Mouse (Mus musculus): ENCODE data around the gene Mark2. TPM values are rescaled to one million over a fixed set of nuclear protein-coding genes. Genes with fewer than 3 reads are reported as not detected.

Gene Mark2
- polyA plus RNA-seq, 1 experiment from 2014 or later: 61.2 TPM

DNA sequence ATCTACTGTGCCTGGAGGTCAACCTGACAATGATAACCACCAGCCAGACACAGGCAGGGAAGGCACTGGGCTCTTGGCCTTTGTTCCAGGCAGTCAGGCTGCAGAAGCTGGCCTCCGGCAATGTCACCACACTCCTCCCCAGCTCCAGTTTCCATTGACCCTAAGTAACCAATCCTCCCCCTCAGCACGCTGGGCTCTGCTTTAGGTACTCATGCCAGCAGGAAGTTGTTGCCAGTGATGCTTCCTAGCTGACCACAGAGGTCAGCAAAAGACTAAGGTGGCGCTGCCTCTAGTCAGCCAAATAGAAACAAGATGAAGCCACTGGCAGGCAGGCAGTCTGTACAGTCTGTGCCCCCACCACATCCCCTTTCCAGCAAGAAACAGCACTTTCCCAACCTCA lies 34.7 kb downstream of the Mark2 start:
- Histone ChIP-seq H3K9me3 (ENCODE audit: control insufficient read depth, low read length) (no peaks in the 10 kb centered on the region), H3K4me3 (ENCODE audit: low read depth, low read length) (no peak overlapping the region), H3K9ac (ENCODE audit: low read length) (no peak overlapping the region), H3K4me1 (replicated peaks; ENCODE audit: control insufficient read depth, insufficient read depth, low read length) (peaks cover 18% of the 10 kb centered on the region), H3K36me3 (ENCODE audit: control insufficient read depth, insufficient read depth, low read length) (no peaks in the 10 kb centered on the region), H3K27ac (ENCODE audit: low read depth, low read length) (no peak overlapping the region), H3K27me3 (ENCODE audit: control insufficient read depth, insufficient read depth, low read length) (no peaks in the 10 kb centered on the region), H3K4me2 (ENCODE audit: low read depth, low read length, severe bottlenecking) (no peak overlapping the region)
- ATAC-seq (replicated peaks; ENCODE audit: low FRiP score) (no peak), DNase-seq (ENCODE audit: low spot score) (no peak)
- WGBS: 68% methylated on average over 3 of the region's 3 CpGs

DNA sequence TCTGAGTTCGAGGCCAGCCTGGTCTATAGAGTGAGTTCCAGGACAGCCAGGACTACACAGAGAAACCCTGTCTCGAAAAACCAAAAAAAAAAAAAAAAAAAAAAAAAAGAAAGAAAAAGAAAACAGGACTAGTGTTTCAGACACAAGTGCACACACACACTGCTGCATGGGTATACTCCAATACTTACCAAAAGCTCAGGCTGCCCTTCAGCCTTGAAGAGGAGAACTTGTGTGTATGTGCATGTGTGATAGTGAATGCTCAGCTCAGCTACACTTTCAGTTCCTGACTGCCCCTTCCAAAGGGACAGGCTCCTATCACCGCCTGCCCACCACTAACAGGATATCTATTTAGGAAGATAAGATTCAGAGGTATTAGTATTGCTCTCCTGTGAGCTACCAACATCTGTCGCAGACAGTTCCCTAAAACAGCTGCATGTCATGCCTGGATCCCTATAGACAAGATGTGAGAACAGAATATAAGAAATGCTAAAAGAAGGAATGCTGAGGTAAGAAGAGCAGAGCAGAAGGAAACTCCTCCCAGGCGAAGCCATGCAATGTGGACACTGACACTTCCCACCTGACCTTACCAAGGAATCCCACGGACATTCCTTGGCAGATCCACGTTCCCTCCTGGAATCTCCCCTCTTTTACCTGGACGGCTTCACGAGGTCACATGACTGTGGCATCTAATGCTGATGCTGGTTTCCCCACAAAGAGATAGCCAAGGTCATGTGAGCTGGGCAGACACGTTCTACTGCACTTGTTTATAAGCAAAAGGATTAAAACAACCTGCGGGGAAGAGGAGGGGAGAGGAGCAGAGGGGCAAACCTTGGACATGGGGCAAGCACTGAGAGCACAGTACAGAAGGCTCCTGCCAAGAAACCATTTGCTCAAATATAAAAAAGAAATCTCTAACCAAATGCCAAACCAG lies 36.0 kb downstream of the Mark2 start:
- Histone ChIP-seq H3K4me3 (ENCODE audit: low read depth, low read length) (no peak overlapping the region), H3K27ac (ENCODE audit: low read depth, low read length) (no peak overlapping the region), H3K9me3 (ENCODE audit: control insufficient read depth, low read length) (no peaks in the 10 kb centered on the region), H3K9ac (ENCODE audit: low read length) (no peak overlapping the region), H3K4me1 (replicated peaks; ENCODE audit: control insufficient read depth, insufficient read depth, low read length) (peaks cover 9% of the 10 kb centered on the region), H3K27me3 (ENCODE audit: control insufficient read depth, insufficient read depth, low read length) (no peaks in the 10 kb centered on the region), H3K36me3 (ENCODE audit: control insufficient read depth, insufficient read depth, low read length) (no peaks in the 10 kb centered on the region), H3K4me2 (ENCODE audit: low read depth, low read length, severe bottlenecking) (no peak overlapping the region)
- ATAC-seq (replicated peaks; ENCODE audit: low FRiP score) (no peak), DNase-seq (ENCODE audit: low spot score) (no peak)
- WGBS: 85% methylated on average over 10 of the region's 11 CpGs

DNA sequence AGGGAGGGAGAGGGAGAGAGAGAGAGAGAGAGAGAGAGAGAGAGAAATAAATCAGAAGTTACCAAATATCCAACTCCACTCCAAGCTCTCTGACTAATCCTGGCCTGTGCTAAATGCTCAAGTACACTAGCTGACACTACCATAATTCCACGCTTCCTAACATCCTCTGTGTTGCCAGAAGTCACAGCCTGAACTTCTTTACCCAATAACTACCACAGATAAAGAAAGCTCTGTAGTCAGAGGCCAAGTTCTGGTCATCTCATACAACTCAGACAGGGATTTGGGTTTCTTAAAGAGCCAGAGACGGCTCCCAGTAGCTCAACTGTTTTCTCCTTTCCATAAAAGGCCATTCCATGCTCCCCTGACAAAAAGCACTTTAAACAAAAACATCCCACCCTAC lies 36.9 kb downstream of the Mark2 start:
- WGBS: 87% methylated on average over 2 of the region's 2 CpGs
- no peak for ATAC-seq (replicated peaks; ENCODE audit: low FRiP score)

DNA sequence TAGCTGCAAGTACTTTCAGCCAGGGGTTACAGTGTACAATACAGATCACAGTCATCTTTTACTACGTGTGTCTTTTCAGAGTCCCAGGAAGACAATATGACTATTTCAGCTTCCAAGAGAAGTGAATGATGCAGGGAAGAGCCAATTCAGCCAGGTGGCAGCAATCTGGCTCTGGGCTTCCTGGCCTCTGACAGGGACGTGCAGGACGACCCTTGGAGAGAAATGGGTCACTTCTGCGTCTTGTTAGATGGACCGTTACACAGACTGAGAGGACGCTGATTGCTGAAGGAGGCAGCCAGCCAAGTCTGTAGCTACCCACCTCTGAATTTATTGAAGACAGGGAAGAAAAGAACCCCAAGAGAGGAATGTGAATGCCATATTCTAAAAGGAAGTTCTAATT lies 37.9 kb downstream of the Mark2 start:
- H3K9me3 ChIP-seq (ENCODE audit: control insufficient read depth, low read length): no peaks in the 10 kb centered on the region
- no peak overlapping the region for H3K27ac ChIP-seq (ENCODE audit: low read depth, low read length)
- no peaks in the 10 kb centered on the region for H3K27me3 ChIP-seq (ENCODE audit: control insufficient read depth, insufficient read depth, low read length)
- no peak overlapping the region for H3K9ac ChIP-seq (ENCODE audit: low read length)
- H3K4me3 ChIP-seq (ENCODE audit: low read depth, low read length): no peak overlapping the region
- H3K36me3 ChIP-seq (ENCODE audit: control insufficient read depth, insufficient read depth, low read length): no peaks in the 10 kb centered on the region
- H3K4me1 ChIP-seq (replicated peaks; ENCODE audit: control insufficient read depth, insufficient read depth, low read length): peaks cover 7% of the 10 kb centered on the region; the same call in 1 of the 2 replicates
- no peak overlapping the region for H3K4me2 ChIP-seq (ENCODE audit: low read depth, low read length, severe bottlenecking)
- ATAC-seq (replicated peaks; ENCODE audit: low FRiP score) (no peak), DNase-seq (ENCODE audit: low spot score) (no peak)
- 83% methylated on average over 6 of the region's 6 CpGs for WGBS

More for the DNA sequence above, 36.9 kb downstream of the Mark2 start:
- no peak for DNase-seq (ENCODE audit: low spot score)
- no peak overlapping the region for H3K4me3 ChIP-seq (ENCODE audit: low read depth, low read length)
- no peaks in the 10 kb centered on the region for H3K27me3 ChIP-seq (ENCODE audit: control insufficient read depth, insufficient read depth, low read length)
- H3K4me1 ChIP-seq (replicated peaks; ENCODE audit: control insufficient read depth, insufficient read depth, low read length): peaks cover 7% of the 10 kb centered on the region; the same call in 1 of the 2 replicates
- H3K9me3 ChIP-seq (ENCODE audit: control insufficient read depth, low read length): no peaks in the 10 kb centered on the region
- H3K4me2 ChIP-seq (ENCODE audit: low read depth, low read length, severe bottlenecking): no peak overlapping the region
- no peaks in the 10 kb centered on the region for H3K36me3 ChIP-seq (ENCODE audit: control insufficient read depth, insufficient read depth, low read length)
- H3K27ac ChIP-seq (ENCODE audit: low read depth, low read length): no peak overlapping the region
- no peak overlapping the region for H3K9ac ChIP-seq (ENCODE audit: low read length)

DNA sequence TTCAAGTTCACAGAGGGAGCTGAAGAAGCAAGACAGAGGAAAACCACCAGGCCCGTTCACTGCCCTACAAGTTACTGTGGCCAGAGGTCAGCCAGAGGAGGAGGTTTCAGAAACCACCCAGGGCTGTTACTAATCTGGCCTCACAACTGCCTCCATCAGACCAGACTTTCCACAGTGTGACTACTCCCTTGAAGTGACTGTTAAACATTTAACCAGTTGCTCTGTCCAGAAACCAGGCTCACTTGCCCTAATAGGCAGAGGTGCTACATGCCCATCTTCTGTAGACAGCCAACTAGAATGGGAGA lies 39.2 kb downstream of the Mark2 start:
- no peak for DNase-seq (ENCODE audit: low spot score)
- no peak overlapping the region for H3K4me3 ChIP-seq (ENCODE audit: low read depth, low read length)
- no peaks in the 10 kb centered on the region for H3K27me3 ChIP-seq (ENCODE audit: control insufficient read depth, insufficient read depth, low read length)
- H3K4me2 ChIP-seq (ENCODE audit: low read depth, low read length, severe bottlenecking): no peak overlapping the region
- no peaks in the 10 kb centered on the region for H3K36me3 ChIP-seq (ENCODE audit: control insufficient read depth, insufficient read depth, low read length)
- no peak for ATAC-seq (replicated peaks; ENCODE audit: low FRiP score)
- no peaks in the 10 kb centered on the region for H3K9me3 ChIP-seq (ENCODE audit: control insufficient read depth, low read length)
- H3K4me1 ChIP-seq (replicated peaks; ENCODE audit: control insufficient read depth, insufficient read depth, low read length): no peaks in the 10 kb centered on the region
- 75% methylated on average over 1 of the region's 1 CpGs for WGBS
- no peak overlapping the region for H3K9ac ChIP-seq (ENCODE audit: low read length)
- no peak overlapping the region for H3K27ac ChIP-seq (ENCODE audit: low read depth, low read length)

DNA sequence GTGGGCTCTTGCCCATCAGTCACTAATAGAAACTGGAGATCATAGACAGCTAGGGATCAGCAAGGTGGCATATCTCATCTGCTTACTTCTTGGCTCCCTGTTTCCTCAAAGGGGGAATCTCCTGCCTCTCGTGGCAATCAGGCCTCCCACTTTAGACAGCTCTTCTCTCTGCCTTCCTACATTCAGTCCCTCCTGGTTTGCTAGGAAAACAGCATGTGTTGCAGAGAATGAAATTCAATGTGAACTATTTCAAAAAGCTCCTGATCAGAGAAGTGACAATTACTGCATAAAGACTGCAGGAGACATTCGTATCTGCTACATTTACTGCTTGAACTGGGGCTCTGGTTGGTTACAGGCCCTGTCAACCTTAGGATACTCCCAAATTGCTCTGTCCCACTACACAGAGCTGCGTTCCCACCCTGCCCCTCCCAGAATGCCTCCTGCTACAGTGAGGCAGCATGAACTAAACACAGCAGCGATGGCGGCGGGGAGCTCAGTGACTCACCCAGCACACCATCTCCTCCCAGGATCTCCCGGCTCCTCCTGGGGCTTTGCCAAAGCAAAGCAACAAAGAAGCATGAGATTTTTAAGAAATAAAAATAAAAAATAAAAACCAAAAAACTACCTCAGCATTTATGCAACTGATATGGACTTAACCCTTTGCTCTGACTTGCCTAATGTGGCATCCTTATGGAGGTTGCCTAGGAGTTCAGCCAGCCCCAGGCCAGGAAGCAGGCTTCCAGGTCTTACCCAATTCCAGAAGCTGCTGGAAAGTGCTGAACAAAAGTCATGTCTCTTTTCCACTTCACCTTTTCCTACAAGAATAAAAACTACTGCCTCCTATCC lies 39.8 kb downstream of the Mark2 start:
- Histone ChIP-seq H3K4me2 (ENCODE audit: low read depth, low read length, severe bottlenecking) (no peak overlapping the region), H3K36me3 (ENCODE audit: control insufficient read depth, insufficient read depth, low read length) (no peaks in the 10 kb centered on the region)
- 91% methylated on average over 7 of the region's 7 CpGs for WGBS

DNA sequence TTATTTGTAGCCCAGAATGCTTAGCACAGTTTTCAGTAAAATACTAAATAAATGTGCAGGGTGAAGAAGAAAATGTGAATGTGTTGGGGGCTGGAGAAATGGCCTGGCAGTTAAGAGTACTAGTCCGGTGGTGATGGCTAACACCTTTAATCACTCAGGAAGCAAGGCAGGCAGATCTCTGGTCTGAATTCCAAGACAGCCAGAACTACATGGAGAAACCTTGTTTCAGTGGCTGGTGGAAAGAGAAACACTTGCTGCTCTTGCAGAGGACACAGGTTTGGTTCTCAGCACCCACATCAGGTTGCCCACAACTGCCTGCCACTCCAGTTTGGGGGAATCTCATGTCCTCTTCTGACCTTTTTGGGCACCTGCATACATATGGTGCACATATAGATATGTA lies 41.6 kb downstream of the Mark2 start:
- WGBS: 94% methylated on average over 1 of the region's 1 CpGs
- no peaks in the 10 kb centered on the region for H3K9me3 ChIP-seq (ENCODE audit: control insufficient read depth, low read length)
- H3K36me3 ChIP-seq (ENCODE audit: control insufficient read depth, insufficient read depth, low read length): no peaks in the 10 kb centered on the region
- no peak overlapping the region for H3K4me3 ChIP-seq (ENCODE audit: low read depth, low read length)
- DNase-seq (ENCODE audit: low spot score) (no peak), ATAC-seq (replicated peaks; ENCODE audit: low FRiP score) (no peak)
- no peaks in the 10 kb centered on the region for H3K27me3 ChIP-seq (ENCODE audit: control insufficient read depth, insufficient read depth, low read length)
- H3K27ac ChIP-seq (ENCODE audit: low read depth, low read length): no peak overlapping the region
- H3K9ac ChIP-seq (ENCODE audit: low read length): no peak overlapping the region
- H3K4me2 ChIP-seq (ENCODE audit: low read depth, low read length, severe bottlenecking): no peak overlapping the region
- no peaks in the 10 kb centered on the region for H3K4me1 ChIP-seq (replicated peaks; ENCODE audit: control insufficient read depth, insufficient read depth, low read length)

More for the DNA sequence above, 39.8 kb downstream of the Mark2 start:
- Histone ChIP-seq H3K4me1 (replicated peaks; ENCODE audit: control insufficient read depth, insufficient read depth, low read length) (no peaks in the 10 kb centered on the region), H3K9me3 (ENCODE audit: control insufficient read depth, low read length) (no peaks in the 10 kb centered on the region), H3K27ac (ENCODE audit: low read depth, low read length) (no peak overlapping the region), H3K4me3 (ENCODE audit: low read depth, low read length) (no peak overlapping the region), H3K27me3 (ENCODE audit: control insufficient read depth, insufficient read depth, low read length) (no peaks in the 10 kb centered on the region), H3K9ac (ENCODE audit: low read length) (no peak overlapping the region)
- no peak for ATAC-seq (replicated peaks; ENCODE audit: low FRiP score)
- no peak for DNase-seq (ENCODE audit: low spot score)

DNA sequence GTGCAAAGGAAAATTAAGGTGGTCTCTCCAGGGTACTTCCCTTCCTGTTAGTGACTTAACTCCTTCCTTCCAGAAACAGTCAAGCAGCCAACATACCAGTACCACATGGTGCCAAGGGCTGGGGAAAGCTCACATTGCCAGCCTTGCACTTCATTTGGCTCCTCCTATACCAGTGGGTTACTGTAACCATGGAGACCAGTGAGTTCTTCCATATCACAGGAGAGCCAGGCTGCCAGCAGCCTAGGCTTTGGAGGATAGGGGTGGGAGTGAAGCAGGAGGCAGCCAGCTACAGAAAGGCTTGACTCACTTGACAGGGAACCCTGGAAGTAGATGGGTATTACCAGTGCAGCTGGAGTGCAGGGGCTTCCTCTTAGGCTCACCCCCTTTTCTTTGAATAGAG lies 42.6 kb downstream of the Mark2 start:
- H3K36me3 ChIP-seq (ENCODE audit: control insufficient read depth, insufficient read depth, low read length): no peaks in the 10 kb centered on the region
- DNase-seq (ENCODE audit: low spot score): no peak
- no peak for ATAC-seq (replicated peaks; ENCODE audit: low FRiP score)

More for the DNA sequence above, 42.6 kb downstream of the Mark2 start:
- no peak overlapping the region for H3K4me3 ChIP-seq (ENCODE audit: low read depth, low read length)
- no peak overlapping the region for H3K9ac ChIP-seq (ENCODE audit: low read length)
- no peak overlapping the region for H3K27ac ChIP-seq (ENCODE audit: low read depth, low read length)
- H3K4me2 ChIP-seq (ENCODE audit: low read depth, low read length, severe bottlenecking): no peak overlapping the region
- no peaks in the 10 kb centered on the region for H3K27me3 ChIP-seq (ENCODE audit: control insufficient read depth, insufficient read depth, low read length)
- H3K9me3 ChIP-seq (ENCODE audit: control insufficient read depth, low read length): no peaks in the 10 kb centered on the region
- H3K4me1 ChIP-seq (replicated peaks; ENCODE audit: control insufficient read depth, insufficient read depth, low read length): no peaks in the 10 kb centered on the region
